Mouse (Mus musculus): ENCODE measurements at regions not wholly inside any gene's neighbourhood (a gene's known extent, or its start where the extent isn't known, plus 50 kb on each side); places are given as distances from the start of the nearest gene placed in this dataset.
A peak's percentile ranks its signal among the peaks of the same experiment; 100 is the strongest.

GRCm38 (mm10) chr6:84514623-84515022 is 79.1 kb downstream of the Cyp26b1 start:
- peak; percentile 45 for DNase-seq

GRCm38 (mm10) chr6:84508598-84508997 is 85.1 kb downstream of the Cyp26b1 start:
- no peak for DNase-seq

GRCm38 (mm10) chr6:84506675-84507074 is 87.0 kb downstream of the Cyp26b1 start:
- DNase-seq = no peak

GRCm38 (mm10) chr6:84500255-84500886 is 93.3 kb downstream of the Cyp26b1 start:
- DNase-seq = no peak

- peak; percentile 10 for DNase-seq
These were observed 95.6 kb downstream of the Cyp26b1 start for GRCm38 (mm10) chr6:84498076-84498475.

GRCm38 (mm10) chr6:84493676-84494075 is 100.0 kb downstream of the Cyp26b1 start:
- DNase-seq = no peak

GRCm38 (mm10) chr6:84493169-84493568 is 100.5 kb downstream of the Cyp26b1 start:
- DNase-seq = no peak

GRCm38 (mm10) chr6:84492594-84492993 is 101.1 kb downstream of the Cyp26b1 start:
- no peak for DNase-seq

GRCm38 (mm10) chr6:84491106-84491505 is 102.6 kb downstream of the Cyp26b1 start:
- no peak for DNase-seq

GRCm38 (mm10) chr6:84481205-84481604 is 112.5 kb downstream of the Cyp26b1 start:
- no peak for DNase-seq

- no peak for DNase-seq
These were observed 116.6 kb downstream of the Cyp26b1 start for GRCm38 (mm10) chr6:84477072-84477471.

- peak; percentile 20 for DNase-seq
These were observed 117.2 kb downstream of the Cyp26b1 start for GRCm38 (mm10) chr6:84476466-84476865.

- no peak for DNase-seq
These were observed 118.9 kb downstream of the Cyp26b1 start for GRCm38 (mm10) chr6:84474835-84475234.

- DNase-seq = no peak
These were observed 120.5 kb downstream of the Cyp26b1 start for GRCm38 (mm10) chr6:84473171-84473570.

- DNase-seq = no peak
These were observed 121.4 kb downstream of the Cyp26b1 start for GRCm38 (mm10) chr6:84472287-84472686.

- DNase-seq = no peak
These were observed 126.4 kb downstream of the Cyp26b1 start for GRCm38 (mm10) chr6:84467319-84467718.

- DNase-seq = no peak
These were observed 127.5 kb downstream of the Cyp26b1 start for GRCm38 (mm10) chr6:84466223-84466622.

GRCm38 (mm10) chr6:84465596-84465995 is 128.1 kb downstream of the Cyp26b1 start:
- DNase-seq = no peak

- DNase-seq = no peak
These were observed 129.9 kb downstream of the Cyp26b1 start for GRCm38 (mm10) chr6:84463592-84464367.

GRCm38 (mm10) chr6:84456803-84457202 is 136.9 kb downstream of the Cyp26b1 start:
- DNase-seq = no peak

- DNase-seq = no peak
These were observed 148.6 kb downstream of the Cyp26b1 start for GRCm38 (mm10) chr6:84445093-84445492.

- no peak for DNase-seq
These were observed 151.0 kb downstream of the Cyp26b1 start for GRCm38 (mm10) chr6:84442667-84443066.

GRCm38 (mm10) chr6:84441721-84442480 is 151.8 kb downstream of the Cyp26b1 start:
- DNase-seq = no peak
